Mouse (Mus musculus): ENCODE measurements around the gene Zfp652.

Zfp652 gene

DNA sequence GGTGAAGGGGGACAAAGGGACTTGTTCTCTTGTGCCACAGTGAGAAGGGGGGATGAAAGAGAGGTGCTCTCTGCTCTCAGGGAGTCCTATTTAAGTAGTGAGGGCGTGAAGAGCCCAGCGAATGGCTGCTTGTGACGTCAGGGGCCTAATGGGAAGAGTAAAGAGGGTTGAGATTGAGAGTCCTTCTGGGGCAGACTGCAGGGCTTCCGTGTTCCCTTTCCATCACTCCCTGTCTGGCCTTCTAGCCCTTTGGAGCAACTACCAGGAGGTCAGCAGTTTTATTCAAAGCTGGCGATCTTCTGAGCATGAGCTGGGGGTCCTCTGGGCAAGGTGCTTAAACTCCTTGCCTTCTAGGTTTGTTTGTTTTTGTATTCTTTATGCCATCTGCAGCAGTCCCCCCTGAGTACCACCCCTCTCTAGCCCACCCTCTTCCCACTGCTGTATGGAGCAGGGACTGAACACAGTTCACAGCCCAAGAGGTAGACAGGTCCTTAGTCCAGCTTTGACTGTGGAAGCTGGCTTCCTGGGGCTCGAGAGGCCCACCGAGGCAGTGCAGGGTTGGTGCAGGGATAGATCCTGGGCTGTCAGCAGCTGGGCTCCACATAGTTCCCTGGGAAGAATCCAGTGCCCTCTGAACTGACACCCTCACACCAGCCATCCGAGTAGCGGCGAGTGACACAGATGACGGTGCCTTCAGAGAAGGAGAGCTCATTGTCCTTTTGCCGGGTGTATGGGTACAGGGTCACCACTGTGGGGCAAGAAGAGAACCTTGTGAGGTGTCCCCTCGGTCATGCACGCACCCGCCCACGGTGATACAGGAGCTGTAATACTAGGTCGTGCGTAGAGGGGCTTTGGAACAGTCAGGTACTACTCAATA lies 119.9 kb downstream of the Zfp652 start:
- no peak for DNase-seq (ENCODE audit: low spot score)

DNA sequence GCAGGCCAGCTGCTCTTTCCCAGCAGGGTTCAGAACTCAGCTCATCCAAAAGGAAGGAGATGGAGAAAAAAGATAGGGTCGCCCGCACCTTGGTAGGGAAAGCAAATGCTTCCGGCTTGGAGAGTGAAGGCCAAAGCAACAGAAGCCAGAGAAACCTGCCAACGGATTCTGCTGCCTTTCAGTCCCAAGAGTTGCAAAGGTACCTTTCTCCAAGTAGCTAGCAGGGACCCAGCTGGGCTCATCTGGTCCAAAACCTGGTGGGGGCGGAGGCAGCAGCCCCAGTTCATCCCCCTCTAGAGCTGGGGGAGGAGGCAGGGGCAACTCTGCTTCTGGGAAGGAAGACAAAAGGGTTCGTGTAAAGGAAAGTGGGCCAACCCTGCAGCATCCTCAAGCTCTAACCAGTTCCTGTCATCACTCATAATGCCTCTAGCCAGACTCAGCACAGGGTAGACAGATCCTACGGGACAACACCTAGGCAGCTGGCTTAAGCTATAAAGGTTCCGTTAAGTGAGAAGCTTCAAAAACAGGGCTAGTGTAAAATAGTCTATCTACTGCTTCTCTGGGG lies 120.6 kb downstream of the Zfp652 start:
- DNase-seq (ENCODE audit: low spot score), result no peak

DNA sequence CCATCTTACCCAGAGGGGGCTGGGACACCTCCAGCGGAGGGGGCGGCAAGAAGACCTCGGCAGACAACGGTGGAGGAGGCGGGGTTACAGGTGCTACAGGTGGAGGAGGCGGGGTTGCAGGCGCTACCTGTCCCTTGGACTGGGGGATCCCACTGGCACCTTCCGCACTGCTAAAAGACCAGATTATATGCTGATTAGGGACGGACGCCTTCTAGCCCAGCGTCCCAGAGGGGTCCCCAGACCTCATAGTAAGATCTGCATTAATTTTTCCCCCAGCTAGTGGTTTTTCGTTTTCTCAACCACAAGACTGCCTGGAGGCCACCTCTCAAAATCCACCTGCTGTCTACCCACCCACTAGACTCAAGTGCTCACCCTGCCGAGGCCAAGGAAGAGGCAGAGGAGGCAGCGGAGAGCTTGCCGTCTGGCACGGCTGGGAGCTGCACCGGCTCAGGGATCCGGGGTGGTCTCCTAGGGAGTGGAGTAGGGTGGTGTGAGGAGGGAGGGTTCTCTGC lies 121.2 kb downstream of the Zfp652 start:
- no peak for DNase-seq (ENCODE audit: low spot score)

DNA sequence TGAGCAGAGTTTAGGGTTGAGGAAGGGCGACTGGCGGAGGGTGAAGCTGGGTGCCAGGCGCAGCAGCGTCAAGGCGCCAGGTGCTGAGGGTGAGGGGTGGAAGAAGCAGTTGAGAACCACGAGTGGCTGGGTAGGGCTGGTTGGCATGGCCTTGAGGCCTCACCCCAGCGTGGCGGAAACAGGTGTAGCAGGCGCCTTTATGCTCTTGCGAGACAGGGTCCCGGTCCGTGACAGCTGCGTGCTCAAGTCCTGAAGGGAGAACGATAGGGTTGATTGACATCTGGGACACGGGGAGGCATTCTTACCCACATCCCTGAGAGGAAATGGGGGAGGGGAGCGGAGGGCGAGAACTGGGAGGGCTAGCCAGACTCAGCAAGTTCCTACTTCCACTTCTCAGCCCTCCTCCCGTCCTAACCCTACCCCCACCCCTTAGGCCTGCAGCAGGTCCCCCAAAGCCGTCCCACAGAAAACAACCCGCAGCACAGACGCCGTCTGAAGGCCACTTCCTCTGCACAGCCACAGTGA lies 121.7 kb downstream of the Zfp652 start:
- DNase-seq (ENCODE audit: low spot score), result no peak

DNA sequence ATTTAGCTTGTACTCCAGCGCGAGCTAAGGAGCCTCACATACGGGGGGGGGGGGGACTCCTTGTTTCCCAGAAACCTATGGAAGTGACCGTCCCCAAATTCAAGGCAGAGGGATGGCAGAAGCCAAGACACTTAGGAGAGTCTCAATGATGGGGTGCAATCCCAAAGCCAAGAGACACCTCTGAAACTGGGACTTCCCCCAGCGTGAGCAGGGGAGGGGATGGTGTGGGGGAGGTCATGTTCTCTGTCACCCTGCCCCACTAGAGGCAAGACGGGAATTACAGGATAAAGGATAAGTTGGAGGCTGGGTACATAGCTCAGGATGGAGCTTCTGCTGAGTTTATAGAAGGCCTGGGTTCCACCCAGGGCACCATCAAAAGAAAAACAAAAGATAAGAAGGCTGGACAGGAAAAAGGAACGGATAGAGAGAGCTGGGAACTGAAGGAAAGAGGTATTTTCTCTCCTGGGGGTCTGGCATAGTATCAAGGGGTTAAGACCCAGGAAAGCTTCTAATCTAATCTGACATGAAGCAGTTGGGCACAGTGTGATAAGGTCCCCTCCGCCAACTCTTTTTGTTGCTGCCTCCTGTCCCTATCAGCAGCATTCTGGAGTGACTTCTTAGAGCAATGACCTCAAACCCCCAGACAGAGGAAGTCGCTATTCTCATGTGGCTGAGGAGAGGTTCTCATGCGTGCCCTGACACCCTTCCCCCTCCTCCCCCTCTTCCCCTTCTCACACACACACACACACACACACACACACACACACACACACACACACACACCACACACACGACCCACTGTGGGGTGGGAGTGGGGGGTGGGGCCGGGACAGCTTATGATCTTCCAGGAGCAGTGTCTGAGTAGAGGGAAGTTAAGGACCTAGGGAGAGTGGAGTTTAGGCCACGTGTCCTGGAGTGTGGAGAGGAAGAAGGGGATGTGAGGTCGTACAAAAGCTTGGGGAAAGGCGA lies 122.6 kb downstream of the Zfp652 start:
- DNase-seq (ENCODE audit: low spot score), result no peak

DNA sequence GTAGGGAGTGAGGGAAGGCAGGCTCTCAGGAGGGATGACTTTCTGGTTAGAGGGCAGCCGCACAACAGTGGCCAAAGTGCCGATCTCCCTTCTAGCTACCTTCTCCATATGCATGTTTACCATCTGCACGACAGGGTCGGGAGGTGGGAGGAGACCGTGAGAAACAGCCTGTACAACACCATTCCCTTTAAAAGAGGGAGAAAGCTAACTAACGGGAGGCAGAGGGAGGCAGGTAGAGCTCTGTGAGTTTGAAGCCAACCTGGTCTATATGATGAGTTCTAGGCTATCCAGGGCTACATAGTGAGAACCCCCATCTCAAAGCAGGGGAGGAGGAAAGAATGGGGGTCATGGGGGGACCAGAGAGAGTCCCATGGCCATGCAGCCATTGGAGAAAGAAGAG lies 123.4 kb downstream of the Zfp652 start:
- no peak for DNase-seq (ENCODE audit: low spot score)

DNA sequence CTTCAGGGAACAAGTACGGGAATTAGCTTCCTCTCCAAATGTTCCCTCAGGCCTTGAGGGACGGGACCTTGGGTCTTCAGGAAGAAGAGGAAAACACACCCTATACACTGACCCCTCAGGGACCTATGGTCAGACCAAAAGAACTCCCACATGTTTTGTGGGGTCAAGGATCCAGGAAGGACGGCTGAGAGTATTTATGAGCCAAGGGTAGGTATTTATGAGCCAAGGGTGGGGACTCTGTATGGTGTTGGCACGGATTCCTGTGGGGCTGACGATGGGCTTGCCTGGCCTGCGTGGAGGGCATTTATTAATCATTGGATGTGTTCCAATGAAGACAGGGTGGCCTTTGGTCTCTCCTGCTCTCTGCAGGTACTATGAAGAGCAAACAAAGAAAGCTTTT lies 124.0 kb downstream of the Zfp652 start:
- no peak for DNase-seq (ENCODE audit: low spot score)

DNA sequence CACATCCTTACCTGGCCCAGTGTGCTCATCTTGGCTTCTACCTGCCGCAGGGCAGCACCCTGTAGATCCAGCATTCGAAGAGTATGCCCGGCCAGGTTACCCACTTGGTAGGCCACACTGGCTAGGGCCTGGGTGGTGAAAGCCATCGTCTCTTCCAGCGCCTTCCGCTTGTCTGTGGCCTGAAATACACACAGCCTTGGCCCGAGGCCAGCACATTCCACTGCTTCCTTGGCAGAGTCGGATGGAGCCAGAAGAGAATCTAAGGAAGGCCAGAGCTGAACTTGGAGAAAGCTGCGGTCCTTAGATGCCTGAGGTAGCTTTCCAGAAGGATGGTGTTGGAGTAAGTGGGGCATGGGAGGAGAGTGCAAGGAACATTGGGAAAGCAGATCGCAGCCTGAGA lies 124.6 kb downstream of the Zfp652 start, which contains the start of gene Gngt2:
Gene Gngt2 (plus strand): TSS at position 158 of the 400 bp plus-strand sequence.
- DNase-seq (ENCODE audit: low spot score), result peak; percentile 62

DNA sequence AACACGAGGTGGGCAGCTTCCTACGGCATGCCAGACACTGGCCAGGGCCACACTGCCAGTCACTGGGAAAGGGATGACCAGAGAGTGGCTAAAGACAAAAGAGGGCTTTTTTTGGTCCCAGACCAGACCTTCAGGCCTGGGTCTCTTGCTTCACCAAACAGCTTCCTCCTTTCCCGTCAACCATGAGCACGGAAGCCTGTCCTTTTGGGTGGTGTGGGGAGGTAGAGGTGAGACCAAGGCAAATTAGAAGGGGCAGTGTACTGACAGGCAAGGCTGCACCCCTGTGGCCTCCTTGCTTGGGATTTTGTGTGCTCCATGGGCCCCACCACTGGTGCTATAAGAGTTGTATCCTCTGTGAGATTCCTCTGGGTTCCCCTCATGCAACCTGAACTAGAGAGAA lies 126.1 kb downstream of the Zfp652 start:
- DNase-seq (ENCODE audit: low spot score), result no peak

DNA sequence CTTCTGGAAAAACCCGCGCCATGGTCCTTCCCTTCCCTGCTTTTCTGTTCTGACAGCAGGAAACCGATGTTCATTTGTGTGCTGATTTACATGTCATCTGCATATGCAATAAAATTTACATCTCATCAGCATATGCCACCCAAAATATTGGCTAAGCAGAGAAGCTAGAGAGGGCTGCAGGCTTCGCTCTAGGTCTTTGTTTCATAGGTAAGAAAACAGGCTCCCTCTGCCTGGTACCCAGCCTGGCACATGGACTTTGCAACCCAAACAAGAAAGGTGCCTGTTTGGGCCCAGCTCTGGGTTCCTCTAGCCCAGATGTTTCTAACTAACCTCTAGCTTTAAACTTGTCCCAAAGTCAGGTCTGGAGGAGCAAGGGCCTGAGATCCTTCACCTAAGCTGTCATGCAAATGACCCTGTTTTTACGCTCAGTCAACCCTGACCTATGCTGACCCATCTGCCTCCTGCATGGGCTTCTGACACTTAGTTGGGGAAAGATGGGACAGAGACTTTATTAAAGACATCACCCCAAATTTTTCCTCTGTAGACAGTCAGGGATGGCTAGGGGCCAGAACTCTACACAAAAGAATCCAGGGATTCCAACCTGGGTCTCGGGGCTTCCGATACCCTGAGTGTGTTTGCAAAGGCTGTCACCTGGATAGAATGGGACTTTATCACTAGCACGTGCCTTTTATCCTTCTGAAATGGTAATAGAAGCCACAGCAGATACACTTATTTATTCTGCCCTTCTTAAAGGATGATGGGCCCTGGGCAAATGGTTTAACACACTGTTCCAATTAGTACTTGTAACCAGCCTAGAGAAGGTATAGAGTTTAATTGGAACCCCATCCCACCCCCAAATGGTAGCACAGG lies 126.8 kb downstream of the Zfp652 start:
- DNase-seq (ENCODE audit: low spot score), result no peak

DNA sequence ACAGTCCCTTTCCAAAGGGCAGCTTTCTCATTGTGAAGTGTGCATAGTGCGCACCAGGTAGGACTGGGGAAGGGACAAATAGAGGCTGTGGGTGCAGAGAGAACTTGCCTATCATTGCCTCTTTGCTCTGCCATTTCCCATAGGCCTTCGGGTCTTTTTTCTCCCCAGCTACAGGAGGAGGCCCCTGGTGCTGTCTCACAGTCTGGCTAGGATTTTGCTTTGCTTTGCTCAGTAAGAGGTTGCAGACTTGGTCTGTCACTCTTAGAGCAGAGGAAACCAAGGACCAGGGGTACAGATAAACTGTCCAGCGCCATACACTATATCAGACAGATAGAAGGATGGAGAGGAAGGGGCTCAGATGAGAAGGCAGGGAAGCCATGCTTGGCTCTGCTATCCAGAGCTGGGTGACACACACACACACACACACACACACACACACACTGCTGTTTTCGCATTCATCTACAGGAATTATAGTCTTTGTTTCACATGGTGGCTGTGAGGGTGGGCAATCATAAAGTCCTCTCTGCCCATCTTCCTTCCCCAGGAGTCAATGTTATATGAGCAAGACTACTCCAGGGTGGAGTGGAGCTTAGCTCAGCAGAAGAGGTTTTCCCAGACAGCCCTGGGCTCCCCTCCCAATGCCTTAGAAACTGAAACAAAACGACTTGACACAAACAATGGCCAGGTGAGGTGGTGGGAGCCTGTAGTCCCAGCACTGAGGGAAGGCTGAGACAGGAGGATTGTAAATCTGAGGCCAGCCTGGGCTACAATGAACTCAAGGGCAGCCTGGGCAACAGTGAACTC lies 128.4 kb downstream of the Zfp652 start:
- DNase-seq (ENCODE audit: low spot score), result no peak

DNA sequence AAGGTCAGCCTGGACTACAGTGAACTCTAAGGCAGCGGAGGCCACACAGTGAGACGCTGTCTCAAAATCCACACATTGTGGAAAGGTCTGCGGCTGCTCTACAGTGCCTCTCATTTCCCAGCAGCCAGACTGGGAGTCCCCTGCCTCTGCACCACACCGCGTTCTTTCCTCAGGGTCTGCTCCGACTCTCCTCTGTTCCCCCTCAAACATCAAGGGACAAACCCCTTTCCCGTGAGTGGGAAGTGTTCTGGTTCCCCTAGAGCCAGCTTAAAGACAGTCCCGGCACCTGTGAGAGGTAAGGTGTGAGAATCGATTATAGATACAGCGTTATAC lies 129.0 kb downstream of the Zfp652 start:
- DNase-seq (ENCODE audit: low spot score), result no peak

DNA sequence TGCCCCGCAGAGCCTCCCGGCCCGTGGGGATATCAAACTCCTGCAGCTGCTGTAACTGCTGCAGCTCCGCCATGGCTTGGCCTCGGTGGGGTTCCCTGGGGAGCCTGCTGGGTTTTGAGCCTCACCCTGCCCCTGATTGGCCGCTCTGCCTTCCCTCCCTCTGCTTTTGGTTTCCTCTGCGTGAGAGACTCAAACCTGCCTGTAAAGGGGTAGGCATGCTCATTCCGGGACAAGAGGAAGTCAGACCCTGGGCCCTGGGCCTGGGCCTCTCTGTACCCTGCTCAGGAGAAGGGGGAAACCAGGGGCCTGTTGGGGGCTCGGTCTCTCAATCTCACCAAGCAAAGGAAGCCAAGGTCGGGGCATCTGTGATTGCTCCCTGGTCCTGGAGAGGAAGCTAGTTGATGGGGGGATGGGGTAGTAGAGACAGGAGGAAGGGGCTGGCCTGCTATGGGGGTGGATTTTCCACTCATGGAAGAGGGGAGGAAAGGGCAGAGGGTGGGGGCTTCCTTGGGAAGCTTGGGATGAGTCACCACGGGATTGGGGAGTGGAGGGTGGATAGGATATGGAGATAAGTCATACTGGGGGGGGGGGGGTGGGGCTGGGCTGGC lies 129.7 kb downstream of the Zfp652 start, which contains the start of gene Abi3:
Gene Abi3 (minus strand): TSS at position 403 of the 608 bp plus-strand sequence.
- DNase-seq (ENCODE audit: low spot score), result no peak

DNA sequence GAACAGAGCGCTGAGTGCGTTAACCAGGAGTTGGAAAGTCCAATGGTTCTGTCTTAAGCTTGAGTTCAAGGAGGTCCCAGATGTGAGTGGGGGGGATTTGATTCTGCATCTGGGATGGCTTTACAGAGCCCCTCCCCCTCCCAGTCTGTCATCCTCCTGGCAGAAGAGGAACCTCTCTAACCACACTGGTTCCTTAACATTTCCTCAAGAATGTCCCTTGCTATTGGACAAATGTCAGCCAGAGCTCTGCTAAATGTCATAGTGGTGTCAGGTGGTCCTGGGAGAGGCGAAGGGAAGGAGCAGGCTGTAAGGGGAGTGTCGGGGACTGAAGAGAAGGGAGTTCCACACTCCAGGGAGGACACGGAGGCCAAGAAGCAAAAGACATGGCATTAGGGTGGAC lies 130.5 kb downstream of the Zfp652 start:
- no peak for DNase-seq (ENCODE audit: low spot score)

DNA sequence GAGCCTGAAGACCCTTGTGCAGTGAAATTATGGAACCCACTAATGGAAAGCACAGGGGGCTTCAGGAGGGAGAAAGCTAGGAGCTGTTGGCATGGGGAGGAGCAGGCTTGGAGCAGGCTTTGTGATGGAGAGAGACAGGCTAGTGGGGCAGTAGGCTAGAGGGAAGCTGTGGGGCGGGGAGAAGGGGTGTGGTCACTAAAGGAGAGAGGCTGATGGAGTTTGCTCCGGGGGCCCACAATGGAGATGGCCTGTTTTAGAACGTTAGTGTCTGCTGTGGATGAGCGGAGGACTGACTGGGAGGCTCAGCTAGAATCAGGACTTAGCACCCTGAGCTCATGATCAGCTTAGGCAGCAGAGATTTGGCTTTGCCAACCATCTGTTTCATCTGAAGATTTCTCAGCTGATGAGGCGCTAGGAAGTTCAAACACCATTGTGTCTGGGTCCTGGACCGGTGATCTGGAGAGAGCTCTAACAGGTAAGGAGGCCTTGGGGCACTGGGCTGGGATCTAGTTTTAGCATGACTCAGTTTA lies 131.0 kb downstream of the Zfp652 start:
- no peak for DNase-seq (ENCODE audit: low spot score)

DNA sequence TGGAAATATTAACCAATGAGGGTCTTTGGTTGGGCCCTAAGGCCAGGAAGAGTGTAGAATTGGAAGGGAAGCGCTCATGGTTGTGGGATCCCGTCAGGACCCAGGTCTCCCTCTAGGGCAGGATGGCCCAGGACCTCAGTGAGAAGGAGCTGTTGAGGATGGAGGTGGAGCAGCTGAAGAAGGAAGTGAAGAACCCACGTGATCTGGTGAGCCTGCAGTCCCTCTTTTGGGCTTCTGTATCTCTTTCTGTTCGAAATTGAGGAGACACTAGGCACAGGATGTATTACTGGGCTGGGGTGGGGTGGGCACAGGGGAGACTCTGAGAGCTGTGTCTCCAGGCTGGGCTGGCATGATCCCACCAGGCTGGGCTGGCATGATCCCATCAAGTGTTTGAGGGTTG lies 132.5 kb downstream of the Zfp652 start:
- DNase-seq (ENCODE audit: low spot score), result no peak

DNA sequence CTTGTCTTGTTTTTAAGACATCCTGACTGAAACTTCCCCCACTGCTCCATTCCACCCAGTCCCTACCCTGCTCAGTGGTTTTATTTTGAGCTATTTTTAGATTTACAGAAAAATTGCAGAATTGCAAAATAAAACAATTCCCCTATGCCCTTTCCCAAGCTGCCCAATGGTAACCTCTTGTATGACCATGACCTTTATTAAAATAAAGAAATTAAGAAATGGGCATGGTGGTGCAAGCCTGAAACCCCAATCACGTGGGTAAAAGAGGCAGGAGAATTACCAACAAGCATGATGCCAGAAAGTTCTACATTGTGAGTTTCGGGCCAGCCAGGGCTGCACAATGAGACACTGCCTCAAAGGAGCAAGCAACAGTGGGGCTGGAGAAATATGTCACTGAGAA lies 138.4 kb downstream of the Zfp652 start:
- no peak for DNase-seq (ENCODE audit: low spot score)

DNA sequence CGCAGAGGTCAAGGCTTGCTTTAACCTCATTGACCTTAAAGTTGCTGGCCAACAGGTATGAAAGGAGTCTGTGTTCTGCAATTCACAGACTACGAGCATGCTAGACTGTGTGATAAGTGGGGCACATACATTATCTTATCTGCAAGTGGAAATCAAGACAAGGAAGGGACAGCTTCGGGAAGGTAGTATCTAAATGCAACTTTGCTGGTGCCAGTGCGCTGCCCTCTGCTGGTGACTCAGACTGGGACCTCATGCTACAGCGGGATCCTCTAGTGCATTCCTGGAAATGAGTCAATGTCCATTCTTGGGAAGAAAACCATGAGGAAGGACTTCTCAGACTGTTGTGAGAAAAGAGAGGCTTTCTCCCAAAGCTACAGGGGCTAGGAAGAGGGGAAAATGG lies 141.2 kb downstream of the Zfp652 start:
- peak; percentile 44 for DNase-seq (ENCODE audit: low spot score)

DNA sequence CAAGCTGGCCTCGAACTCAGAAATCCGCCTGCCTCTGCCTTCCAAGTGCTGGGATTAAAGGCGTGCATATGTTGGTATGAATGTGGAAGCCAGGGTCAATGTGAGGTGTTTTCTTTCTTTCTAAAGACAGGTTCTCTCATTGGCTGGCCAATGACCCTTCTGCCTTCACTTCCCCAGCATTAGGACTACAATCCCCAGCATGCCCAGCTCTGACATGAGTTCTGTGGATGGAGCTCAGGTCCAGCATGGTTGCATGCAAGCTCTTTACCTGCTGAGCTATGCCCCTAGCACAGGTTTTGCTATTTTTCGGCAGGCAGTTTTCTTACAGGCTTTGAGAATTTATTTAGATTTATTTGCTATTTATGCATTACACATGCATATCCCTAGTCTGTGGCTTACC lies 144.8 kb downstream of the Zfp652 start:
- no peak for DNase-seq (ENCODE audit: low spot score)
